ENCODE assay signal across 7 mouse cellular contexts in the genomic region with DNA sequence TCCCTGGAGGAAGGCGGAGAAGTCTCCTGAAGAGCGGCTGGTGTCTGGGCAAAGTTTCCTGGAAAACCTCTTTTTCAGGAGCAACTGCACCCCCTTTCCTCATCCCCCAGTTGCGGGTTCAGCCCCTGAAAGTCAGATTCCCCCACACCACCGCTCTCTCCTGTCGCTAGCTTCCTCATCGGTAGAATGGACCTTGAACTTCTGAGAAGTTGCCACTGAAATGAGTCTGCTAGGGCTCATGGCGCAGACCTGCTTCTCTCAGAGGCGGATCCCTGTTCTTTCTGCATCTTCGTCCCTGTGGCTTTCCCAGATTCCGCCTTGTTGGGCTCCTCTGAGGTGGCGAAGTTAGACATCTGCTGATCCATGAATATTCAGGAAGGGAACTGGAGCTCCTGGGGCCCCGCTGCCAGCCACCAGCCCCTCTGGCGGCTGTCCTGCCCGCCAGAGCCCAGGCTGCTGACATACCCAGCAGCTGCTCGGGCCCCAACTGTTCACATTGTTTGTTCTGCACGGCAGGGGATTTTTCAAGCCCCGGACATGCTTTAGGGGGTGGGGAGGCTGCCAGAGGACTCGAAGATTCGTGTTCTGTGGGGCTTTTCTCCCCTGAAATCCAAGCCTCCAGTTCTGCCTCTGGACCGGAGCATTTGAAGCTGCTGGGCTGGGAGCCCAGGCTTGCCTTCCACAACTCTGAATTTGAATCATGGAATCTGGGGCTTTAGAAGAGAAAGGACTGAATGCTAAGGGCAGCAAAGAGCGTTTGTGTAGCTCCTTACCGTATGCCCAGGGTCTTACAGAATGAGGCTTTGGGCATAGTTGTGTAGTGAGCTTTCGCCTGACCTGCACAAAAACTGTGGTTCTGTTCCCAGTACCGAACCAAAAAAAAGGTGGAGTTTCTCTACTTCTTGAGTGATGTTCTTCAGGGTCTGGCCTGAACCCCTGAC. TPM values are rescaled to one million over a fixed set of nuclear protein-coding genes. Genes with fewer than 3 reads are reported as not detected.
DNase-seq lines count a peak whose midpoint lies in the region; ATAC-seq and TF ChIP-seq lines count a peak whose summit lies in the region.

No protein-coding gene starts in this region.

- dilution Hi-C loops in CH12.LX (cut with MboI; ENCODE audit: extremely low pct_ligation_motif_present, extremely low pct_unique_long_range_greater_than_20kb, low sequenced_read_pairs): no loop called here

- WGBS in forebrain, embryonic 11.5 days: 9% methylated on average over 24 of the region's 24 CpGs
- 7% methylated on average over 24 of the region's 24 CpGs for WGBS in midbrain, embryonic 11.5 days
- 15% methylated on average over 24 of the region's 24 CpGs for WGBS in stomach, postnatal 0 days

- H3K4me2 ChIP-seq in CH12.LX (ENCODE audit: insufficient read depth, low read depth, poor library complexity, severe bottlenecking): 0 out of 2 replicates have a peak overlapping the region, but pooled peaks have one; percentile 8
- H3K4me2 ChIP-seq in forebrain, embryonic 11.5 days (ENCODE audit: low read depth, low read length, severe bottlenecking): peak overlapping the region; percentile 42
- peak overlapping the region; percentile 38 for H3K4me2 ChIP-seq in midbrain, embryonic 11.5 days
- H3K4me2 ChIP-seq in stomach, postnatal 0 days (replicated peaks; ENCODE audit: low read depth): peak overlapping the region; percentile 49

- H3K79me2 ChIP-seq in CH12.LX (replicated peaks; ENCODE audit: control insufficient read depth, extremely low read depth, insufficient read depth, poor library complexity, severe bottlenecking): no peaks in the 10 kb centered on the region

- no peak for TF ChIP-seq RAD21 in CH12.LX (IDR thresholded peaks at IDR 0.05; ENCODE audit: low read depth, low read length)

- TF ChIP-seq POLR2A in CH12.LX (IDR thresholded peaks at IDR 0.05; ENCODE audit: low read depth, low read length) (no peak), ES-Bruce4 (IDR thresholded peaks at IDR 0.05; ENCODE audit: insufficient read depth, low read length) (no peak)

- DNase-seq in CH12.LX (ENCODE audit: extremely low read depth): no peak
- peak; percentile 84 for DNase-seq in forebrain, embryonic 11.5 days (ENCODE audit: low spot score)
- DNase-seq in layer of hippocampus, adult 9-11 months: peak; percentile 72
- peak; percentile 97 for DNase-seq in midbrain, embryonic 11.5 days (ENCODE audit: low spot score, missing footprints)
- peak; percentile 65 for DNase-seq in stomach, postnatal 0 days (ENCODE audit: low spot score)
- DNase-seq in thymus, postnatal 0 days (ENCODE audit: low spot score): no peak

- H3K27ac ChIP-seq in CH12.LX (ENCODE audit: insufficient read depth, low read depth) (no peak overlapping the region), ES-Bruce4 (ENCODE audit: insufficient read depth, low read length) (peak overlapping the region; percentile 95)
- peak overlapping the region; percentile 93 for H3K27ac ChIP-seq in forebrain, embryonic 11.5 days (ENCODE audit: low read depth, low read length)
- H3K27ac ChIP-seq in midbrain, embryonic 11.5 days (ENCODE audit: low read depth, low read length): peak overlapping the region; percentile 91
- H3K27ac ChIP-seq in stomach, postnatal 0 days (replicated peaks): peak overlapping the region; percentile 92

- H3K36me3 ChIP-seq in CH12.LX (replicated peaks in 1 of 2; ENCODE audit: control insufficient read depth in 1 of 2, insufficient read depth in 1 of 2, low read length in 1 of 2) (no peaks in the 10 kb centered on the region), ES-Bruce4 (ENCODE audit: control insufficient read depth, insufficient read depth, low read length, poor library complexity, severe bottlenecking) (no peaks in the 10 kb centered on the region)
- H3K36me3 ChIP-seq in forebrain, embryonic 11.5 days (ENCODE audit: control insufficient read depth, insufficient read depth, low read length): no peaks in the 10 kb centered on the region
- no peaks in the 10 kb centered on the region for H3K36me3 ChIP-seq in midbrain, embryonic 11.5 days (ENCODE audit: control insufficient read depth, insufficient read depth, low read length)
- no peaks in the 10 kb centered on the region for H3K36me3 ChIP-seq in stomach, postnatal 0 days (ENCODE audit: control insufficient read depth, insufficient read depth, low read length)

- H3K27me3 ChIP-seq in CH12.LX (replicated peaks): no peaks in the 10 kb centered on the region
- H3K27me3 ChIP-seq in ES-Bruce4 (ENCODE audit: control insufficient read depth, insufficient read depth, low read length, poor library complexity, severe bottlenecking): no peaks in the 10 kb centered on the region
- H3K27me3 ChIP-seq in forebrain, embryonic 11.5 days (ENCODE audit: control insufficient read depth, insufficient read depth, low read length): no peaks in the 10 kb centered on the region
- H3K27me3 ChIP-seq in midbrain, embryonic 11.5 days (ENCODE audit: control insufficient read depth, insufficient read depth, low read length): no peaks in the 10 kb centered on the region
- H3K27me3 ChIP-seq in stomach, postnatal 0 days (ENCODE audit: control insufficient read depth, insufficient read depth, low read length): no peaks in the 10 kb centered on the region

- H3K4me1 ChIP-seq in CH12.LX (ENCODE audit: control insufficient read depth in 1 of 2, insufficient read depth in 2 of 2) (peaks cover 4 to 27% of the 10 kb centered on the region in 2 experiments), ES-Bruce4 (ENCODE audit: control insufficient read depth, insufficient read depth, low read length) (peaks cover 2% of the 10 kb centered on the region)
- H3K4me1 ChIP-seq in forebrain, embryonic 11.5 days (replicated peaks; ENCODE audit: control insufficient read depth, insufficient read depth, low read length): peaks cover 12% of the 10 kb centered on the region
- H3K4me1 ChIP-seq in midbrain, embryonic 11.5 days (ENCODE audit: control insufficient read depth, insufficient read depth, low read length): peaks cover 15% of the 10 kb centered on the region
- H3K4me1 ChIP-seq in stomach, postnatal 0 days (replicated peaks; ENCODE audit: control insufficient read depth, insufficient read depth): peaks cover 8% of the 10 kb centered on the region; the same call in 1 of the 2 replicates

- H3K4me3 ChIP-seq in CH12.LX (replicated peaks in 1 of 3; ENCODE audit: low read depth in 2 of 3, low read length in 2 of 3, poor library complexity in 1 of 3) (no peak overlapping the region), ES-Bruce4 (ENCODE audit: low read depth, low read length) (peak overlapping the region; percentile 27)
- H3K4me3 ChIP-seq in forebrain, embryonic 11.5 days (ENCODE audit: low read depth, low read length): peak overlapping the region; percentile 11; the same call in 1 of the 2 replicates
- H3K4me3 ChIP-seq in midbrain, embryonic 11.5 days (ENCODE audit: low read depth, low read length): peak overlapping the region; percentile 3; the same call in 1 of the 2 replicates
- peak overlapping the region; percentile 10; the same call in 1 of the 2 replicates for H3K4me3 ChIP-seq in stomach, postnatal 0 days (ENCODE audit: low read depth, low read length)

- H3K9me3 ChIP-seq in CH12.LX (replicated peaks; ENCODE audit: low read length) (no peaks in the 10 kb centered on the region), ES-Bruce4 (replicated peaks; ENCODE audit: control insufficient read depth, insufficient read depth, low read length, poor library complexity, severe bottlenecking) (no peaks in the 10 kb centered on the region)
- no peaks in the 10 kb centered on the region for H3K9me3 ChIP-seq in forebrain, embryonic 11.5 days (ENCODE audit: control insufficient read depth, low read length)
- H3K9me3 ChIP-seq in midbrain, embryonic 11.5 days (ENCODE audit: control insufficient read depth, low read length): no peaks in the 10 kb centered on the region
- H3K9me3 ChIP-seq in stomach, postnatal 0 days (ENCODE audit: control insufficient read depth, low read length): no peaks in the 10 kb centered on the region

- in situ Hi-C loops in CH12.LX (cut with MboI; ENCODE audit: low pct_ligation_motif_present, low pct_unique_long_range_greater_than_20kb, low sequenced_read_pairs): no loop called here

- H3K9ac ChIP-seq in CH12.LX (ENCODE audit: insufficient read depth, low read depth): peak overlapping the region; percentile 17; the same call in 1 of the 2 replicates
- peak overlapping the region; percentile 49 for H3K9ac ChIP-seq in ES-Bruce4 (ENCODE audit: low read depth, poor library complexity, severe bottlenecking)
- peak overlapping the region; percentile 56 for H3K9ac ChIP-seq in forebrain, embryonic 11.5 days (ENCODE audit: low read length)
- peak overlapping the region; percentile 56 for H3K9ac ChIP-seq in midbrain, embryonic 11.5 days (ENCODE audit: low read length)
- peak overlapping the region; percentile 61 for H3K9ac ChIP-seq in stomach, postnatal 0 days (ENCODE audit: low read length)

- no peak for TF ChIP-seq CTCF in CH12.LX (conservative IDR thresholded peaks at IDR 0.05 in 1 of 2, IDR thresholded peaks at IDR 0.05 in 1 of 2; ENCODE audit: low read depth in 2 of 2, low read length in 2 of 2)
- TF ChIP-seq CTCF in ES-Bruce4 (IDR thresholded peaks at IDR 0.05; ENCODE audit: low read depth, low read length): no peak
- peak; percentile 9; the same call in 1 of the 2 replicates for TF ChIP-seq CTCF in stomach, postnatal 0 days (IDR thresholded peaks at IDR 0.05; ENCODE audit: low read depth)

- TF ChIP-seq EP300 in CH12.LX (IDR thresholded peaks at IDR 0.05; ENCODE audit: low read length): no peak
- peak; percentile 94 for TF ChIP-seq EP300 in ES-Bruce4 (IDR thresholded peaks at IDR 0.05; ENCODE audit: insufficient read depth, low read depth, low read length)
- no peak for TF ChIP-seq EP300 in stomach, postnatal 0 days (optimal IDR thresholded peaks at IDR 0.05)

- ATAC-seq in forebrain, embryonic 11.5 days (replicated peaks; ENCODE audit: low FRiP score): peak; percentile 90
- peak; percentile 94 for ATAC-seq in midbrain, embryonic 11.5 days (ENCODE audit: low FRiP score)
- ATAC-seq in stomach, postnatal 0 days (ENCODE audit: low FRiP score, low TSS enrichment): peak; percentile 50; the same call in 1 of the 2 replicates

RNA-seq across cellular contexts. Expression of gene Igdcc4, which starts 8.1 kb away (rescaled TPM):
- 0.04 and 0.13 TPM in 2 replicates for total RNA-seq in CH12.LX (2012; rRNA removed)
- not detected in 2 replicates for total RNA-seq in CH12.LX (2014; rRNA removed)
- polyA plus RNA-seq in CH12.LX (2012; ENCODE audit: insufficient read length, low read depth): 0.11 and 0.23 TPM in 2 replicates
- 15.5 and 17.5 TPM in 2 replicates for polyA plus RNA-seq in ES-Bruce4 (2011; ENCODE audit: insufficient read depth, insufficient read length, low read depth, missing spikeins)
- polyA plus RNA-seq in forebrain, embryonic 11.5 days (2014; fragmentation: Nextera tagmentation; extraction: Ambion mirVana): 14.9 and 15.8 TPM in 2 replicates
- polyA plus RNA-seq in midbrain, embryonic 11.5 days (2014; fragmentation: Nextera tagmentation; extraction: Ambion mirVana): 13.0 and 13.3 TPM in 2 replicates
- polyA plus RNA-seq in stomach, postnatal 0 days (2015; fragmentation: Nextera tagmentation; extraction: Ambion mirVana): 11.1 and 12.2 TPM in 2 replicates
- 4.9 and 5.0 TPM in 2 replicates for polyA plus RNA-seq in thymus, postnatal 0 days (2015; fragmentation: Nextera tagmentation; extraction: Ambion mirVana)

RNA-seq across cellular contexts. Expression of gene Igdcc3, which starts 31.6 kb away (rescaled TPM):
- total RNA-seq in CH12.LX (2012; rRNA removed) (0.21 TPM in 1 of 2 replicates, not detected in the other), CH12.LX (2014; rRNA removed) (not detected in 2 replicates)
- polyA plus RNA-seq in CH12.LX (2012; ENCODE audit: insufficient read length, low read depth) (0.20 and 0.26 TPM in 2 replicates), ES-Bruce4 (2011; ENCODE audit: insufficient read depth, insufficient read length, low read depth, missing spikeins) (8.6 and 8.9 TPM in 2 replicates)
- polyA plus RNA-seq in forebrain, embryonic 11.5 days (2014; fragmentation: Nextera tagmentation; extraction: Ambion mirVana): 81.2 and 83.8 TPM in 2 replicates
- polyA plus RNA-seq in midbrain, embryonic 11.5 days (2014; fragmentation: Nextera tagmentation; extraction: Ambion mirVana): 115 and 145 TPM in 2 replicates
- 0.32 and 0.35 TPM in 2 replicates for polyA plus RNA-seq in stomach, postnatal 0 days (2015; fragmentation: Nextera tagmentation; extraction: Ambion mirVana)
- polyA plus RNA-seq in thymus, postnatal 0 days (2015; fragmentation: Nextera tagmentation; extraction: Ambion mirVana): 0.09 TPM in 1 of 2 replicates, not detected in the other

Comparison
In these comparisons a context has a peak if more than half of its experiments do, and no peak if none do; other contexts are left out.
1. DNase-seq: peak in forebrain, embryonic 11.5 days (single experiment), layer of hippocampus, adult 9-11 months (single experiment), midbrain, embryonic 11.5 days (single experiment) and stomach, postnatal 0 days (single experiment); none in CH12.LX (single experiment) and thymus, postnatal 0 days (single experiment).
2. H3K4me3 ChIP-seq: peak in ES-Bruce4 (single experiment), forebrain, embryonic 11.5 days (single experiment), midbrain, embryonic 11.5 days (single experiment) and stomach, postnatal 0 days (single experiment); none in CH12.LX (0 of 3).
3. Peak in every context shown above with its lines, with median percentiles within 50 percentile points of each other: H3K4me2 ChIP-seq, H3K9ac ChIP-seq and ATAC-seq.